ENCODE assay signal across 11 mouse cellular contexts in the genomic region with DNA sequence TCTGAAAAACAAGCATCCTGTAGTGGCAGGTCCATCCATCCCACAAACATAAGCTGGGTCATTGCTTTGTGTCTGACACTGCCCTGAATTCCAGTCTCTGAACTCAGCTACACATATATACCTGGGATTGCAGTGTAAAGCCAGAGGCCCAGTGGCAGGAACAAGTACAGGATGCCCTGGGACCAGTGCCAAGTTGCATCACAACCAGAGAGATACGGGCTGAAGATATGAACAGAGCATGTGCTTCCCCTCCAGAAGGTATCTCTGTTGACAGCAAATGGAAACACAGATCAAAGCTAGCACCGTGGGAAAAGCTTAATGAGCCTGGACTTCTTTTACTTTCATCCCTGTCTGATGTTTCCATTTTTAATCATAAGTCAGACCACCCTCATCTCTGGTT.
"Had no signal": no experiment of that assay in that cellular context is flagged by ENCODE, and none has a peak within 500 bp of the region (broad histone marks: within the 10 kb centered on the region; RNA-seq: fewer than 3 reads in every experiment).

No protein-coding gene starts in this region.

- H3K4me2 ChIP-seq: limb, embryonic 13.5 days; liver, embryonic 13.5 days; midbrain, embryonic 12.5 days; neural tube, embryonic 15.5 days had no signal

- H3K36me3 ChIP-seq: limb, embryonic 13.5 days; liver, embryonic 13.5 days; midbrain, embryonic 12.5 days; neural tube, embryonic 15.5 days had no signal

- H3K9ac ChIP-seq: limb, embryonic 13.5 days; liver, embryonic 13.5 days; midbrain, embryonic 12.5 days; neural tube, embryonic 15.5 days had no signal

- H3K4me1 ChIP-seq: limb, embryonic 13.5 days; liver, embryonic 13.5 days; midbrain, embryonic 12.5 days; neural tube, embryonic 15.5 days had no signal

- H3K27me3 ChIP-seq: limb, embryonic 13.5 days; liver, embryonic 13.5 days; midbrain, embryonic 12.5 days had no signal

- H3K4me3 ChIP-seq: limb, embryonic 13.5 days; liver, embryonic 13.5 days; midbrain, embryonic 12.5 days; myocyte; neural tube, embryonic 15.5 days had no signal

- H3K9me3 ChIP-seq: liver, embryonic 13.5 days; midbrain, embryonic 12.5 days had no signal

- H3K27ac ChIP-seq: limb, embryonic 13.5 days; liver, embryonic 13.5 days; midbrain, embryonic 12.5 days; neural tube, embryonic 15.5 days had no signal

- DNase-seq: left cerebral cortex, postnatal 4 days; liver, embryonic 13.5 days; lung, adult 18-20 months; right cerebral cortex, adult 18-20 months; right cerebral cortex, postnatal 25 days; thymus, adult 18-20 months; thymus, postnatal 14 days had no signal
